Mouse (Mus musculus): ENCODE measurements around the gene Zfp97. TPM values are rescaled to one million over a fixed set of nuclear protein-coding genes. Genes with fewer than 3 reads are reported as not detected.
"Not testable (repeated sequence)": the region's sequence is repeated elsewhere in the genome, so short reads cannot be mapped to it uniquely, and the experiment has no call there.

Gene Zfp97
- polyA plus RNA-seq (2015; fragmentation: Nextera tagmentation; extraction: Ambion mirVana) = 1.5 and 1.6 TPM in 2 replicates

DNA sequence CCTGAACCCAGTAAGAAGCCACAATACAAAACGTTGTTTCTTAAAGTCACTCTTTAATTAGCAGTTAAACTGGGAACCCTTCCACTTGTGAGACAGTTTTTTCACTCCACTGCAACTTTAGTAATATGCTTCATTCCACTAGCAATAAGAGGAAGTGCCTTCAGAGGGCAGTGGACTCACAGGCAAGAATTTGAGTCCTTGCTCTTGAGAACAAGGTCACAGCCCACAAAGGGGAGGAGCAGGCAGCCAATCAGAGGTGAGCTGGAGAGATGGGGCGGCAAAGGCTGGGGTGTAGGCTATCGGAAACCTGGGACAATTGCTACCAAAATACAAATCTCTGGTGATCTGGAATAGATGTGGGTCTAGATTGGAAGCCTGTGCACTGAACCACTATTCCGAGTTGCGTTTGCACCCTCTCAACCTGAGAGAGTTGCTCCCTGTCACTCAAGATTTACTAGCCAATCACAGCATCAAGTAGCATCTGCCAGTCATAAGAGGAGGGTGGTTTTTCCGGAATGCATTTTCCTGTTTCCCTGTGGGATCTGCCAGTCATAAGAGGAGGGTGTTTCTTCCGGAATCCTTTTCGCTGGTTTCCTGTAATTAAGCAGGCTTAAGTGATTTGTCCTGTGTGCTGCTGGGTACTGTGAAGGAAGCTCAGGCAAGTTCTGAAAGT, at the start of gene Zfp97:
Gene Zfp97 (plus strand): TSS at position 586 of the 673 bp plus-strand sequence.
- no CpG with 5 or more reads among the region's 8 CpGs for WGBS (ENCODE audit: insufficient replicate concordance)
- not testable (repeated sequence) for H3K27ac ChIP-seq (replicated peaks); H3K4me1 ChIP-seq (replicated peaks); H3K36me3 ChIP-seq (replicated peaks); H3K27me3 ChIP-seq; H3K9ac ChIP-seq; H3K9me3 ChIP-seq (replicated peaks); H3K4me3 ChIP-seq (replicated peaks); H3K4me2 ChIP-seq
- peak; percentile 100 for ATAC-seq (ENCODE audit: insufficient read depth)

DNA sequence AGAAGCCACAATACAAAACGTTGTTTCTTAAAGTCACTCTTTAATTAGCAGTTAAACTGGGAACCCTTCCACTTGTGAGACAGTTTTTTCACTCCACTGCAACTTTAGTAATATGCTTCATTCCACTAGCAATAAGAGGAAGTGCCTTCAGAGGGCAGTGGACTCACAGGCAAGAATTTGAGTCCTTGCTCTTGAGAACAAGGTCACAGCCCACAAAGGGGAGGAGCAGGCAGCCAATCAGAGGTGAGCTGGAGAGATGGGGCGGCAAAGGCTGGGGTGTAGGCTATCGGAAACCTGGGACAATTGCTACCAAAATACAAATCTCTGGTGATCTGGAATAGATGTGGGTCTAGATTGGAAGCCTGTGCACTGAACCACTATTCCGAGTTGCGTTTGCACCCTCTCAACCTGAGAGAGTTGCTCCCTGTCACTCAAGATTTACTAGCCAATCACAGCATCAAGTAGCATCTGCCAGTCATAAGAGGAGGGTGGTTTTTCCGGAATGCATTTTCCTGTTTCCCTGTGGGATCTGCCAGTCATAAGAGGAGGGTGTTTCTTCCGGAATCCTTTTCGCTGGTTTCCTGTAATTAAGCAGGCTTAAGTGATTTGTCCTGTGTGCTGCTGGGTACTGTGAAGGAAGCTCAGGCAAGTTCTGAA, 57.7 kb downstream of the Zfp97 start:
- not testable (repeated sequence) for H3K9ac ChIP-seq; H3K4me1 ChIP-seq (replicated peaks); H3K4me3 ChIP-seq (replicated peaks); H3K27me3 ChIP-seq; H3K4me2 ChIP-seq; H3K36me3 ChIP-seq (replicated peaks); H3K9me3 ChIP-seq (replicated peaks); H3K27ac ChIP-seq (replicated peaks)
- peak; percentile 100 for ATAC-seq (ENCODE audit: insufficient read depth)
- WGBS (ENCODE audit: insufficient replicate concordance) = no CpG with 5 or more reads among the region's 8 CpGs

DNA sequence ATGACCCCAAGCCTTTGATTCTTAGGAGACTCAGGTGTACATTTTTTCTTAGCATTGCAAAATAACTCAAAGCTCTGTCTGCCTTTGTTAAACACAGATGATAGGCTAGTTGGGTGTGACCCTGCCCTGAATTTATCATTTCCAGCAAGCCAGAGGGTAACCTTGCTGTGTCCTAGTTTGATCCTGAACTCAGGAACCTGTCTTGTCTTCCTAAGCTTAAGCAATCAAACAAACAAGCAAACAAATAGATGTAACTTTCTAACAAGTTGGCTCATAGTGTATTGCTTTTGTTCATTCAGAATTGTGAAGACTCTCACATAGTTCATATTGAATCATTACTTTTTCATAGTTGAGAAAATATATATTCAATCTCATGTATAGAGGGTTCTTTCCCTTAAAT, 73.5 kb downstream of the Zfp97 start:
- H3K4me2 ChIP-seq; H3K4me1 ChIP-seq (replicated peaks); H3K9ac ChIP-seq; H3K36me3 ChIP-seq (replicated peaks); H3K4me3 ChIP-seq (replicated peaks); H3K9me3 ChIP-seq (replicated peaks); H3K27ac ChIP-seq (replicated peaks); H3K27me3 ChIP-seq; ATAC-seq (ENCODE audit: insufficient read depth): not testable (repeated sequence)

GRCm38 (mm10) chr17:17195178-17195577, 74.0 kb downstream of the Zfp97 start:
- no peaks in the 10 kb centered on the region for H3K27me3 ChIP-seq
- peaks cover 6% of the 10 kb centered on the region; the same call in 1 of the 2 replicates for H3K36me3 ChIP-seq (replicated peaks)
- ATAC-seq (ENCODE audit: insufficient read depth) = no peak
- no peaks in the 10 kb centered on the region for H3K4me1 ChIP-seq (replicated peaks)
- no peak overlapping the region for H3K9ac ChIP-seq
- H3K4me2 ChIP-seq = no peak overlapping the region
- no peak overlapping the region for H3K4me3 ChIP-seq (replicated peaks)
- no peak overlapping the region for H3K27ac ChIP-seq (replicated peaks)
- H3K9me3 ChIP-seq (replicated peaks) = no peaks in the 10 kb centered on the region

- H3K4me3 ChIP-seq (replicated peaks); ATAC-seq (ENCODE audit: insufficient read depth); H3K4me1 ChIP-seq (replicated peaks); H3K9me3 ChIP-seq (replicated peaks); H3K27me3 ChIP-seq; H3K36me3 ChIP-seq (replicated peaks); H3K27ac ChIP-seq (replicated peaks); H3K4me2 ChIP-seq; H3K9ac ChIP-seq: not testable (repeated sequence)
- WGBS (ENCODE audit: insufficient replicate concordance) = 82% methylated on average over 3 of the region's 3 CpGs
Observed at GRCm38 (mm10) chr17:17196111-17196510, 74.9 kb downstream of the Zfp97 start.

Other genes with a start within 250 kb of the Zfp97 start
- gene Zfp960, start 57.3 kb upstream of the Zfp97 start, polyA plus RNA-seq (2015; fragmentation: Nextera tagmentation; extraction: Ambion mirVana) = 0.89 and 1.0 TPM in 2 replicates

Measured in liver, embryonic 15.5 days (tissue).